Mouse (Mus musculus) intestine, postnatal 0 days (tissue): Measurements from ENCODE around the gene Wwox. TPM values are rescaled to one million over a fixed set of nuclear protein-coding genes. Genes with fewer than 3 reads are reported as not detected.

ENCODE experiments used
- ATAC-seq: fragments of 200-750 bp; cut with Nextera tagmentation; 2 replicates; pipeline ENCODE4 v1.8.0; 2017; ENCODE audit warnings: mild to moderate bottlenecking, moderate TSS enrichment, moderate library complexity
- H3K27ac ChIP-seq: fragments of 300-500 bp; sonication (generic); 2 replicates; pipeline ENCODE4 v1.5.1; 2014; ENCODE audit warnings: mild to moderate bottlenecking, low read depth, low read length, moderate library complexity
- H3K27me3 ChIP-seq: fragments of 300-500 bp; sonication (generic); replicated peaks from 2 replicates; pipeline ENCODE4 v1.6.1; 2014; ENCODE audit warnings: low read length, mixed read lengths; ENCODE audit not compliant: control insufficient read depth, insufficient read depth
- H3K36me3 ChIP-seq: fragments of 300-500 bp; sonication (generic); 2 replicates; pipeline ENCODE4 v1.6.1; 2014; ENCODE audit warnings: mild to moderate bottlenecking, moderate library complexity; ENCODE audit not compliant: control insufficient read depth, insufficient read depth
- H3K4me1 ChIP-seq: fragments of 300-500 bp; sonication (generic); replicated peaks from 2 replicates; pipeline ENCODE4 v1.6.1; 2014; ENCODE audit warnings: antibody characterized with exemption, low read length, mixed read lengths; ENCODE audit not compliant: control insufficient read depth, insufficient read depth
- H3K4me2 ChIP-seq: fragments of 300-500 bp; sonication (generic); replicated peaks from 2 replicates; pipeline ENCODE4 v1.6.1; 2014; ENCODE audit warnings: low read depth, mild to moderate bottlenecking, moderate library complexity
- H3K4me3 ChIP-seq: fragments of 300-500 bp; sonication (generic); 2 replicates; pipeline ENCODE4 v1.5.1; 2014; ENCODE audit warnings: low read depth, low read length
- H3K9ac ChIP-seq: fragments of 300-500 bp; sonication (generic); 2 replicates; pipeline ENCODE4 v1.6.1; 2014; ENCODE audit warnings: mild to moderate bottlenecking, low read depth, low read length
- H3K9me3 ChIP-seq: fragments of 300-500 bp; sonication (generic); 2 replicates; pipeline ENCODE4 v1.6.1; 2016; ENCODE audit warnings: mixed run types; ENCODE audit not compliant: control insufficient read depth
- CTCF ChIP-seq: sonication (generic); IDR thresholded peaks from 2 replicates; pipeline ENCODE4 v1.5.1; 2016; ENCODE audit warnings: low read depth, mild to moderate bottlenecking, control low read depth, antibody characterized with exemption, moderate library complexity
- WGBS: fragments of 180-500 bp; shearing (Covaris S2); extraction: QIAGEN DNeasy Blood & Tissue Kit; methylation state at CpG from one replicate; pipeline ENCODE4 v1.1.7; 2014; 5-methylcytosine and 5-hydroxymethylcytosine counted together
- polyA plus RNA-seq: library from polyadenylated mRNA; unstranded; fragments of >200 nt; fragmentation: Nextera tagmentation; extraction: Ambion mirVana; gene quantifications from 2 replicates; pipeline ENCODE4 v1.2.1, GENCODE M21; 2015

Wwox gene
- polyA plus RNA-seq, 1 experiment from 2014 or later, result 7.1 TPM

DNA sequence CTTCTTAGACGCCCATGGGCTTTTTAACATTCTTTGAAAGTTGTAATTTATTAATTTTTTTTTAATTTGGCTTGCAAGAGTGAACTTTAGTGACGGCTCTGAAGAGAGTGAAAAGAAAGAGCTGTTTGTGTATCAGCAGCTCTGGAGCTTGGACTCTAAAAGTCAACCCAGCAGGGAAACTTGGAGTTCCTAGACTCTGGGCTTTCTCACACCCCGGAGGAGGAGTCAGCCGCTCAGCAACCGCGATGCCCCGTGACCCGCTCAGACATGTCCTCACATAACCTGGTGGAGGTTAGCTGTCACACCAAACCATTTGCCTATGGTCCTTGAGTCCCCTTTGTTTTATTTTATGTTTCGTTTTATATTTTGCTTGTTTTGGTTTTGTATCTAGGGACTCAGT is 354.2 kb downstream of the Wwox start:
- no peaks in the 10 kb centered on the region for H3K9me3 ChIP-seq
- H3K4me3 ChIP-seq, result no peak overlapping the region
- ATAC-seq, result peak; percentile 63
- TF ChIP-seq CTCF, result no peak
- WGBS, result 83% methylated on average over 9 of the region's 9 CpGs
- no peaks in the 10 kb centered on the region for H3K36me3 ChIP-seq
- H3K27me3 ChIP-seq, result no peaks in the 10 kb centered on the region
- no peak overlapping the region for H3K27ac ChIP-seq
- H3K4me1 ChIP-seq, result no peaks in the 10 kb centered on the region
- no peak overlapping the region for H3K9ac ChIP-seq
- no peak overlapping the region for H3K4me2 ChIP-seq

DNA sequence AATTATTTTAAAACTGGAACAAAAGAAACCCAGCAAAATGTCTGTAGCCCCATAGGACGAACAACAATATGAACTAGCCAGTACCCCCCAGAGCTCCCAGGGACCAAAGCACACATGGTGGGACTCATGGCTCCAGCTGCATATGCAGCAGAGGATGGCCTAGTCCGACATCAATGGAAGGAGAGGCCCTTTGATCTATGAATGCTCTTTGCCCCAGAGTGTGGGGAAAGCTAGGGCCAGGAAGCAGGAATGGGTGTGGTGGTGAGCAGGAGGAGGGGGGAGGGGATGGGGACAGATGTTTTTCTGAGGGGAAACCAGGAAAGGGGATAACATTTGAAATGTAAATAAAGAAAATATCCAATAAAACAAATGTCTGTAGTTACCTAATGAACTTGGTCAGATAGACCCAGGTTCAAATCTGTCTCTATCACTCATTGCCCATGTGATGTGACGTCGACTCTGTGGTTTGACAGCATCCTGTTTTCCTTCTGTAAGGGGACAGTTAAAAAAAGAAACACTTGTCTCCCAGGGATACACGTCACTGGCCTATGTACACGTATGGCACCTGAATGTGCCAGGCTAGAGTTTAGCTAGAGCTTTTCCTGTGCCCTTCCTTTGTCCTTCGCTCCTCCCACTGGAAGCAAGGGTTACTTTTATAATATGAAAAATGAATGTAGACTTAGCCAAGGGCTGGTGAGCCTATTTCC is 362.1 kb downstream of the Wwox start:
- H3K4me3 ChIP-seq, result no peak overlapping the region
- H3K36me3 ChIP-seq, result no peaks in the 10 kb centered on the region
- H3K9me3 ChIP-seq, result no peaks in the 10 kb centered on the region
- ATAC-seq, result peak; percentile 78
- no peaks in the 10 kb centered on the region for H3K27me3 ChIP-seq
- H3K27ac ChIP-seq, result no peak overlapping the region
- H3K4me2 ChIP-seq, result no peak overlapping the region
- no peaks in the 10 kb centered on the region for H3K4me1 ChIP-seq
- TF ChIP-seq CTCF, result no peak
- 62% methylated on average over 7 of the region's 7 CpGs for WGBS
- H3K9ac ChIP-seq, result no peak overlapping the region

DNA sequence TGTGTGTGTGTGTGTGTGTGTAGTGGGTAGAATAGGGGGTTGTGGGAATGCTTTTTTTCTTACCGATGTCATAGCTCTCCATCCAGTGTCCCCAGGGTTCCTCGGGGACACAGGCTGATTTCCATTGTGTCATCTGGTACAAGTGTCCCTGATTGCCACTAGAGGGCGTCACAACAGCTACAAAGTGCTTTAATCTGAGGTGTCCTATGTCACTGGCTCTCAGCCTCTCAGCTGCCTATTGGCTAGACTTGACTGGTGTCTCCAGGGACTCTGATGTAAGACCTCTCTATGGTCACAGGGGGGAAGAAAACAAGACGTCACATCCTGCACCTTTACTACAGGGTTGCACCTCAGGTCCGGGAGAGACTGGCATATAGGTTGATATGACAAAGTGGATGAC is 363.7 kb downstream of the Wwox start:
- no peak overlapping the region for H3K27ac ChIP-seq
- ATAC-seq, result no peak
- no peak overlapping the region for H3K9ac ChIP-seq
- no peaks in the 10 kb centered on the region for H3K4me1 ChIP-seq
- peak; percentile 58 for TF ChIP-seq CTCF
- H3K4me2 ChIP-seq, result no peak overlapping the region
- H3K4me3 ChIP-seq, result no peak overlapping the region
- H3K36me3 ChIP-seq, result no peaks in the 10 kb centered on the region
- no peaks in the 10 kb centered on the region for H3K27me3 ChIP-seq
- H3K9me3 ChIP-seq, result no peaks in the 10 kb centered on the region
- WGBS, result 67% methylated on average over 5 of the region's 5 CpGs

- no peaks in the 10 kb centered on the region for H3K9me3 ChIP-seq
- H3K4me2 ChIP-seq, result no peak overlapping the region
- no peak overlapping the region for H3K9ac ChIP-seq
- no peak overlapping the region for H3K4me3 ChIP-seq
- no peaks in the 10 kb centered on the region for H3K27me3 ChIP-seq
- no peaks in the 10 kb centered on the region for H3K4me1 ChIP-seq
- no peak for ATAC-seq
- no peak overlapping the region for H3K27ac ChIP-seq
- 95% methylated on average over 9 of the region's 9 CpGs for WGBS
- no peaks in the 10 kb centered on the region for H3K36me3 ChIP-seq
- no peak for TF ChIP-seq CTCF
Observed at GRCm38 (mm10) chr8:114806826-114807420, 367.5 kb downstream of the Wwox start.

- no peak for ATAC-seq
Observed at GRCm38 (mm10) chr8:114807676-114808426, 368.4 kb downstream of the Wwox start.

GRCm38 (mm10) chr8:114810470-114810869 is 371.0 kb downstream of the Wwox start:
- Histone ChIP-seq H3K27me3 (no peaks in the 10 kb centered on the region), H3K27ac (no peak overlapping the region), H3K36me3 (no peaks in the 10 kb centered on the region), H3K9me3 (no peaks in the 10 kb centered on the region), H3K4me2 (no peak overlapping the region), H3K4me3 (no peak overlapping the region), H3K4me1 (no peaks in the 10 kb centered on the region), H3K9ac (no peak overlapping the region)
- no peak for ATAC-seq
- no peak for TF ChIP-seq CTCF
- 92% methylated on average over 5 of the region's 5 CpGs for whole genome bisulfite sequencing

More at GRCm38 (mm10) chr8:114807676-114808426, 368.4 kb downstream of the Wwox start:
- Histone ChIP-seq H3K27me3 (no peaks in the 10 kb centered on the region), H3K4me3 (no peak overlapping the region), H3K9me3 (no peaks in the 10 kb centered on the region), H3K27ac (no peak overlapping the region), H3K4me1 (no peaks in the 10 kb centered on the region), H3K4me2 (no peak overlapping the region), H3K36me3 (no peaks in the 10 kb centered on the region), H3K9ac (no peak overlapping the region)
- WGBS, result 93% methylated on average over 22 of the region's 22 CpGs
- no peak for TF ChIP-seq CTCF
